Mouse (Mus musculus) cerebellum, adult 8-10 months (tissue): ENCODE results near the gene Smad1.

Experiments
- DNase-seq: peaks from one replicate; pipeline ENCODE4 v3.0.0; 2022

Smad1 gene

DNA sequence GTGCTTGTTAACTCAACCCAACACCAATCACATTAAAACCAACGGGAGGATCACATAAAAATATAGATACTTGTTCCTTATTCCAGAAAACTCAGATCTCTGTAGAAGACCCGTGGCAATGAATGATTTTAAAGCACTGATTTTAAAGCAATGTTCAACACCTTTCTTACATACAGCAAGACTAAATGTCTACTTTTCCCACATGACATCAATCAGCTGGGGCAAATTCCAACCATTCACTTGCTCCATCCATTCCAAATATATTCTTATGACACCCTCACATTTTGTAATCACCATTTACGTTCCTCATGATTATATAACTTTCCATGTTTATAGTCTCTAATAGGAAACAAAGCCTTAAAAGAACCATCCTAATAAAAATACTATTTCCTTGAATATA, 105.5 kb downstream of the Smad1 start:
- no peak for DNase-seq

- DNase-seq, result no peak
Measured at GRCm38 (mm10) chr8:79292712-79293264, 106.5 kb downstream of the Smad1 start.

DNA sequence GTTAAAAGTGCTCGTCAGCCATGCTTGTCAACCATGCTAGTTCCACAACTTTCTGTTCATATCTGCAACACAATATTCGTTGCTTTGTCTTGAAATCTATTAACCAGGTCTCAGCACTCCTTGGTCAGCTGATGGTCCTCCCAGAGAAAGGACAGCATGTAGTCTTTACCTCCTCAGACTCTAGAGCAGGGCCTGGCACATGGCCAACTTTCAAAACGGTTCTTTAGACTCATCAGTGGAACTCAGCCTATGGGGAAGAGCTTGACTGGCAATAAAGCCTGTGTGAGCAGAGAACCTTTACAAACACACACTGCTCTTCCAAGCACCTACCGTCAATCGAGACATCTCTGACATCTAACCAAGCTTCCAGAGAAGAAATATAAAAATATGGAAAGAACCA, 109.7 kb downstream of the Smad1 start:
- DNase-seq, result peak; percentile 15

DNA sequence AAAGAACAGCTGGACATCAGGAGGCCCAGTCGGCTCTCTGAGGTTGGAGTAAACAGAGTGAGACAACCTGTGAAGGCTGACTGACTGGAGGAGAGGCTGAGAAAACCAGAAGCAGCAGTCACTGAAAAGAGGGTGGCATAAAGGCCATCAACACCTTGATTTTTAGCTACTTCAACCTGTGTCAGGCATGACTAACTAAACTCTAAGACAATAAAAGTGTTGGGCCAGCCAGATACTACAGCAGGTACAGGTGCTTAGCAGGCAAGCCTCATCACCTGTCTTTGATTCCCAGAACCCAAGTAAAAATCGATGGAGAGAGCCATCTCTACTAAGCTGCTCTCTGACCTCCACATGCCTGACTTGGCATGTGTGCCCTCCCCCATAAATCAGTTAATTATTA, 110.6 kb downstream of the Smad1 start:
- no peak for DNase-seq
